Mouse (Mus musculus): Measurements from ENCODE around the gene Il17re.

DNA sequence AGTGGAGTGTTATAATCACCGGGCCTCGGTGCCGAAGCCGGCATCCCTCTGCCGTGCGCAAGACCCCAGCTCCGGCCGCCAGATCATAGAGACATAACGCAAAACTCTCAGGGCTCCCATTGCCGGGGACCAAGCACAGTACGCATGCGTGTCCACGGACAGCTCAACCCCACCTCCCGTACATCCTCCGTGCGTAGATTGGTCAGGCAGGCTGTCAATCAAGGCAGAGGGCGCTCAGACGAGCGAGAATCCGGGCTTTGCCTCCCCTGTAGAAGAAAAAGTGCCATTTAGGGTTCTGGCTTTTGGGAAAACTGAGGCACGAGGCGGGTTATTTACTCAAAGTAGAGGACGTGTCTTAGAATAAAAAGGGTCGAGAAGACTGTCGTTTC, 39.1 kb upstream of the Il17re start, which contains the start of gene Rpusd3:
- TF ChIP-seq CTCF (IDR thresholded peaks at IDR 0.05) (no peak), POLR2A (IDR thresholded peaks at IDR 0.05; ENCODE audit: insufficient read depth, low read depth, low read length) (peak; percentile 93)

Measured in heart, adult 2 months (tissue).